Mouse (Mus musculus): ENCODE results near the gene Rxra. TPM values are rescaled to one million over a fixed set of nuclear protein-coding genes. Genes with fewer than 3 reads are reported as not detected.

Gene Rxra
- total RNA-seq, 4 experiments from 2014 or later = 127 to 155 (median 141) TPM

- DNase-seq (ENCODE audit: low spot score in 2 of 2) = no peak
Observed at GRCm38 (mm10) chr2:27667677-27668076, 8.6 kb upstream of the Rxra start.

DNA sequence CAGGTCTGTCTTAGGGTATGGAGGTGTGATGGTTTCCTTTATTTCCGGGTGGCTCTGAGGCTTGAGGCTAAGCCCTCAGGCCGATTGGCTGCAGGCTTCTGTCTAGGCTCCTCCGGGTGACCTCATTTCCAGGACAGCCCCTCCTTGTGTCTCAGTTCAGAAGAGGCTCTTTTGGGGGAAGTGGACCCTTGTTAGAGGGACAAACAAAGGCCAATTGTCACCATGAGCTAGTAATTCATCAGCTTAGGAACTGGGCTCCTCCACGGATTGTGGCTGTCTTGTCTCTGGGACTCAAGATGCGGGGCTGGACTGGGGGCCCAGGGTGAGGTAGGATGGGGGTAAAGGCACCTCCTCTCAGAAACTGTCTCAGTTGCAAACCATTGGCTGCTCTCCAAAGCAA is 5.5 kb upstream of the Rxra start:
- DNase-seq (ENCODE audit: low spot score in 2 of 2) = no peak

- DNase-seq (ENCODE audit: low spot score in 2 of 2) = no peak
Observed at GRCm38 (mm10) chr2:27671633-27672091, 4.6 kb upstream of the Rxra start.

- DNase-seq (ENCODE audit: low spot score in 2 of 2) = peak; percentile 56 to 62
Observed at GRCm38 (mm10) chr2:27676478-27677325, 462 bp downstream of the Rxra start.

GRCm38 (mm10) chr2:27677411-27678310 is 1.4 kb downstream of the Rxra start:
- DNase-seq (ENCODE audit: low spot score in 2 of 2) = peak in 1 of 2 experiments; percentile 49

GRCm38 (mm10) chr2:27678331-27678730 is 2.1 kb downstream of the Rxra start:
- no peak for DNase-seq (ENCODE audit: low spot score in 2 of 2)

DNA sequence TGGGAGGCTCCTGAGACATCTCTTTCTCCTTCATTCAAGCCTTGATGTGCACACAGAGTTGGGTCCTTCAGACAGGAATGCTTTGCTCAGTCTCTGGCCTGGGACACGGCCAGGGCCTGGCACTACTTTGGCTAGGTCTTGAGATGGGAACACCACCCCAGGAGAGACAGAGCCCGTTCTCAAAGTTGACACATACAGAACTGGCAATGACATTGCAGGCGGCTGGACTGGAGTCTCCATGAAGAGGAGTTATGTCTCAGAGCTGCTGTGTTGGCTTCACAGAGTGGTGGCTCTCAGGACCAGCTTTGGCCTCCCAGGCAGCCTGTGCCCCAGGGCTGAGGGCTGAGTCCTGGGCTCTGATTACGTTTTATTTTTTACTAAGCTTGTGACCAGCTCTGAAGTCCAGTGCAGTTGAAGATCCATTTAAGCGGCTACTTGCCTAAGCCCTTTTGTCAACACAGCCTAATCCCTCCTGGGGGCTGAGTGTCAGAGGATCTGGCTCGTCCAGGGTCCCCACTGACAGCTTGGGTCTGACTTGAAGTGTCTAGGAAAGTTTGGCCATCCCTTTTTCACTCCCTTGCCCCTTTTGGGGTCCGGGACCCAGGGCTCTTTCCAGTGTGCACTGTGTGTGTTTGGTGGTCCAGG is 2.7 kb downstream of the Rxra start:
- peak; percentile 46 to 55 for DNase-seq (ENCODE audit: low spot score in 2 of 2)

DNA sequence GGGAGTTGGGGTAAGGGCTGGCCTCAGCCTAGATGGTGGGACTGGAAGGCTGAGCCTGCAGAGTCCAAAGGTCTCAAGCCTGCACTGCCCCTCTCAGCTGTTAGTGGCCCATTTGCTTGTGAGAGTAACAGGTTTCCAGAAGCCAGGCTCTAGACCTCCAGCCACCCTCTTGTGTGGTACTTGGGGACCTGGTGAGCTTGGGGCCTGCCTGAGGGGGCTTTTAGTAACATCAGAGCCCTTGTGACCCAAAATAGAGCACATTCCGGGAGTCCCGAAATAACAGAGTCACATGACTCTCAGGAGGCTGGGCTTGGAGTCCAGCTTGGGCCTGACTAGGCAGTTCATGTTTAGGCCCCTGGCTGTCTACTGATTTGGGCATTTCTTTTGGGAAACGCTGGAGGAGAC is 3.4 kb downstream of the Rxra start:
- DNase-seq (ENCODE audit: low spot score in 2 of 2) = peak; percentile 51 to 64

GRCm38 (mm10) chr2:27680058-27680457 is 3.8 kb downstream of the Rxra start:
- peak in 1 of 2 experiments; percentile 70 for DNase-seq (ENCODE audit: low spot score in 2 of 2)

DNA sequence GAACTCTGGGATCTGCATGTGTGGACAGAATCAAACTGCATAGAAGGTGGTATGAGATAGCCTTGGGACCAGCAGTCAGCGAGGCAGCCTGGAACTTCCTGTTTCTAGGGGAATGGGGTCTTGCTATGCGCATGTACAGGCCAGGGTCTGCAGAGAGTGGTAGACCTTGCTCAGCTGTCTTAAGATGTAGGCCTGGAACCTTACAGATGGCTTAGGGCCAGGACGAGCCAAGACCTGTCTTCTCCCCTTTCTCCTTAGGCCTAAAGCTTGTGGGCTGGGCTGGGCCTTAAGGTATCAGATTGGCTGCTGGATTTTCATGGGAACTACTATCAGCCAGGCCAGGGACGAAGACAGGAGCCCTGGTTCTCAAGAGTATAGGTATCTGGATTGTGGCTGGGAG is 4.4 kb downstream of the Rxra start:
- no peak for DNase-seq (ENCODE audit: low spot score in 2 of 2)

DNA sequence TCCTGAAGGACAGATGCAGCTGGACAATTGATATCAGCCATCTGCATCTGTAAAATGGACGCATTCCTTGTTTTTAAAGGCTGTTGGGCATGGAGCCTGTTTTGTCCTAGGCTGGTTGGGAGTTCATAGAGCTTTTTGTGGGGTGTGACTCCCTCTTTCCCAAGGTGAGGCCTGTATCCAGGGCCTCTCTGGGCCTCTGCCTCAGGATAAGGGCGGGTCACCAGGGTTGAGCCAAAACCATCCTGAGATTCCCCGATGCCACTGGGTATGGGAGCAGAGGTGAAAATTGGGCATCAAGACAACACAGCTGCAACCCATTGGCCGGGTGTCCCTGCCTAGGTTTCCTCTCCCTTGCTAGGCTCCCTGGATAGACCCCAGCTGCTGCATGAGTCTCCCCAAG is 5.2 kb downstream of the Rxra start:
- no peak for DNase-seq (ENCODE audit: low spot score in 2 of 2)

DNA sequence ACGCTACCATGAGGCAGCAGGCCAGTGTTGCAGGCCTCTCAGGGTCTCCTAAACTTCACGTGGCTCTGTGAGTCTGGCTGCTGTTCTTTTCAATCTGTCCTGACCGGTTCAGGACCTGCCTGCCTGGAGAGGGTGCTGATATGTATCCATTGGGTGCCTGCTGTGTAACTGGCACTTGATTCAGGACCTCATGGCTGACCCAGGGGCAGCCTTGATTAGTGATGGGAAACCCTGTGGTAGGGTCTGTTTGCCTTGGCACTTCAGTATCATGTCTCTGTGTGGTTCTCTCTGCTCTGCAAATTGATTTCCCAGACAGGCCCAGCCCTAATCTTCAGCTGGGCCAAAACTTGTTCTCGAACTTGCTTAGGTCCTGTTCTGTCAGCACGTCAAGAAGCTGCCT is 5.9 kb downstream of the Rxra start:
- DNase-seq (ENCODE audit: low spot score in 2 of 2) = no peak

GRCm38 (mm10) chr2:27684017-27684657 is 7.9 kb downstream of the Rxra start:
- no peak for DNase-seq (ENCODE audit: low spot score in 2 of 2)

DNA sequence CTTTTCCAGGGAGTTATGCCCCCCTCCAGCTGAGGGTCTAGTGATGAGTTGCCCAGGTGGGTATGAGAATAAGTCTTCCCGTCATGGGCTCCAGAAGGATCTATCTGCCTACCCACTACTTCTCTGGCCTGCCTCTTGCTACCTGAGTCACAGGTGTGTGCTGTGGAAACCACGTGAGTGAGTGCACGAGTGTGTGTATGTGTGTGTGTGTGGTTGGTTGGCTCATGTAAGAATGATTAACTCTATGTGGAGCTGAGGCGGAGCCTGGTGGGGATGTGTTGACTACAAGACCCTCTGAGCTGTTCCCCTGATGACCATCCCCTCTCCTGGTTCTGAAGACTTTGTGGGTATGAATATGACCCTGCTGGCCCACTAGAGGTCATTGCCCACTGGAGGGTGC is 9.7 kb downstream of the Rxra start:
- no peak for DNase-seq (ENCODE audit: low spot score in 2 of 2)

- DNase-seq (ENCODE audit: low spot score in 2 of 2) = no peak
Observed at GRCm38 (mm10) chr2:27686335-27686734, 10.1 kb downstream of the Rxra start.

- no peak for DNase-seq (ENCODE audit: low spot score in 2 of 2)
Observed at GRCm38 (mm10) chr2:27687041-27687440, 10.8 kb downstream of the Rxra start.

GRCm38 (mm10) chr2:27687973-27688372 is 11.7 kb downstream of the Rxra start:
- DNase-seq (ENCODE audit: low spot score in 2 of 2) = no peak

- no peak for DNase-seq (ENCODE audit: low spot score in 2 of 2)
Observed at GRCm38 (mm10) chr2:27690714-27691113, 14.5 kb downstream of the Rxra start.

DNA sequence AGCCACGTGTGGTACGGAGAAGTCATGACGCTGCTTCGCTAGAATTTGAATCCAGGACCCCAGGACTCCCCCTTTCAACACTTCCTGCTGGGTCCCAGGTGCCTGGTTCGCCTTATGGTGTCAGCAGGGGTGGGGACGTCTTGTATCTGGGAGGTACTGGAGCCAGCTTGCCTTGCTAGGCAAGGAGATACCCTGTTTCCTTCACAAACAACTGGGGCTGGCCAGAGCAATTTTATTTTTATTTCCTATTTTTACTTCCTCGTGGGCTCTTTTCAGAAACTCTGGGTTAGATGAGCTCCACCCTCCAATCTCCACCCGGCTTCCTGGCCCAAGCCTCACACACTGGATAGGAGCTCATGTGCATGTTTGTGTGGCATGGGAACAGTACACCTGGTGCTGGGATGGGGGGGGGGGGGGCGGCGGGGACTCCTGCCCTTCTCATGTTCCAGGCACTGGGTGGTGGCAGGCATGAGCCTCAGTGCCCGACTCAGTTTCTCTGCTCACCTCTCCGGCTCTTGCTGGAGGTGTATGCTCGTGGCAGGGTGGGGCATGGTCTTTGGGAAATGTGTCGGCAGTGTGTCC is 15.0 kb downstream of the Rxra start:
- DNase-seq (ENCODE audit: low spot score in 2 of 2) = no peak

GRCm38 (mm10) chr2:27692608-27693007 is 16.4 kb downstream of the Rxra start:
- no peak for DNase-seq (ENCODE audit: low spot score in 2 of 2)

DNA sequence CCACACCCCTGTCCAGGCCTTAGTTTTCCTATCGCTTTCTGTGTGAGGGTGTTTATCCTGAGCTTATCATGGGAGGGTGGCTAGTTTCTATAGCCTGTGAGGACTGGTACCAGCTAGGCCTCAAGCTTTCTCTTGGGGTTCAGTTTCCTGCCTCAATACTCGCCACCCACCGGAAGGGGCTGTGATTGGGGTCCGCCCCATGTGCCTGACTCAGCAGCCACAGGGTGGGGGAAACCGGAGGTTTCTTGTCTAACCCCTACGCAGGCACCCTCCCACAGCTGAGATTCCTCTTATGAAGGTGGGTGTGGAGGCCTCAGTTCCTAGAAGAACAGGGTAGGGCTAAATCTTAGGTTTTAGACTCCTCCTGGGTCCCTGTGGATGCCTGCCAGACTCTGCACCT is 17.4 kb downstream of the Rxra start:
- DNase-seq (ENCODE audit: low spot score in 2 of 2) = no peak
